Mouse (Mus musculus) intestine, embryonic 14.5 days (tissue): ENCODE results near the gene A830018L16Rik. TPM values are rescaled to one million over a fixed set of nuclear protein-coding genes. Genes with fewer than 3 reads are reported as not detected.
A peak's percentile ranks its signal among the peaks of the same experiment; 100 is the strongest.
"Not testable (repeated sequence)": the region's sequence is repeated elsewhere in the genome, so short reads cannot be mapped to it uniquely, and the experiment has no call there.

Experiments
- ATAC-seq: fragments of 200-750 bp; cut with Nextera tagmentation; replicated peaks from 2 replicates; pipeline ENCODE4 v1.8.0; 2017; ENCODE audit warnings: low read depth, moderate number of reproducible peaks, moderate TSS enrichment, moderate library complexity; ENCODE audit not compliant: low FRiP score, low TSS enrichment
- DNase-seq: peaks from one replicate; pipeline ENCODE4 v3.0.0-alpha.2; 2018; ENCODE audit warnings: low spot score
- H3K27ac ChIP-seq: fragments of 300-500 bp; sonication (generic); 2 replicates; pipeline ENCODE4 v1.5.1; 2014; ENCODE audit warnings: low read depth, mild to moderate bottlenecking, control low read depth
- H3K27me3 ChIP-seq: fragments of 300-500 bp; sonication (generic); replicated peaks from 2 replicates; pipeline ENCODE4 v1.6.1; 2014; ENCODE audit warnings: low read length, control low read depth; ENCODE audit not compliant: control insufficient read depth, insufficient read depth
- H3K36me3 ChIP-seq: fragments of 300-500 bp; sonication (generic); 2 replicates; pipeline ENCODE4 v1.6.1; 2014; ENCODE audit warnings: low read length, control low read depth; ENCODE audit not compliant: control insufficient read depth, insufficient read depth
- H3K4me1 ChIP-seq: fragments of 300-500 bp; sonication (generic); replicated peaks from 2 replicates; pipeline ENCODE4 v1.6.1; 2014; ENCODE audit warnings: low read length, control low read depth, mixed read lengths; ENCODE audit not compliant: control insufficient read depth, insufficient read depth
- H3K4me2 ChIP-seq: fragments of 300-500 bp; sonication (generic); 2 replicates; pipeline ENCODE4 v1.6.1; 2014; ENCODE audit warnings: low read length
- H3K4me3 ChIP-seq: fragments of 300-500 bp; sonication (generic); 2 replicates; pipeline ENCODE4 v1.5.1; 2014; ENCODE audit warnings: low read depth, low read length, control low read depth, mixed read lengths
- H3K9ac ChIP-seq: fragments of 300-500 bp; sonication (generic); 2 replicates; pipeline ENCODE4 v1.6.1; 2014; ENCODE audit warnings: mild to moderate bottlenecking, low read length
- H3K9me3 ChIP-seq: fragments of 300-500 bp; sonication (generic); 2 replicates; pipeline ENCODE4 v1.6.1; 2016; ENCODE audit warnings: low read length, control low read depth; ENCODE audit not compliant: control insufficient read depth
- WGBS: fragments of 180-500 bp; shearing (Covaris S2); extraction: QIAGEN DNeasy Blood & Tissue Kit; methylation state at CpG from one replicate; pipeline ENCODE4 v1.1.7; 2014; 5-methylcytosine and 5-hydroxymethylcytosine counted together
- polyA plus RNA-seq: library from polyadenylated mRNA; unstranded; fragments of >200 nt; fragmentation: Nextera tagmentation; extraction: Ambion mirVana; gene quantifications from 2 replicates; pipeline ENCODE4 v1.2.1, GENCODE M21; 2014

Gene A830018L16Rik
- polyA plus RNA-seq, 1 experiment from 2014 or later: 10.3 TPM

GRCm38 (mm10) chr1:11996297-11996878, 582.5 kb downstream of the A830018L16Rik start:
- 41% methylated on average over 2 of the region's 2 CpGs for WGBS
- ATAC-seq: no peak

GRCm38 (mm10) chr1:11997574-11997973, 583.7 kb downstream of the A830018L16Rik start:
- 63% methylated on average over 2 of the region's 2 CpGs for WGBS
- no peak for DNase-seq
- H3K4me1 ChIP-seq: peaks cover 7% of the 10 kb centered on the region; the same call in 1 of the 2 replicates
- no peaks in the 10 kb centered on the region for H3K9me3 ChIP-seq
- no peaks in the 10 kb centered on the region for H3K27me3 ChIP-seq
- no peak for ATAC-seq
- no peak overlapping the region for H3K27ac ChIP-seq
- H3K4me2 ChIP-seq: no peak overlapping the region
- H3K4me3 ChIP-seq: no peak overlapping the region
- no peak overlapping the region for H3K9ac ChIP-seq
- no peaks in the 10 kb centered on the region for H3K36me3 ChIP-seq

More at GRCm38 (mm10) chr1:11996297-11996878, 582.5 kb downstream of the A830018L16Rik start:
- H3K9me3 ChIP-seq: no peaks in the 10 kb centered on the region
- H3K4me2 ChIP-seq: no peak overlapping the region
- H3K27ac ChIP-seq: no peak overlapping the region
- no peak overlapping the region for H3K9ac ChIP-seq
- no peaks in the 10 kb centered on the region for H3K27me3 ChIP-seq
- H3K4me3 ChIP-seq: no peak overlapping the region
- no peak for DNase-seq
- H3K36me3 ChIP-seq: no peaks in the 10 kb centered on the region
- H3K4me1 ChIP-seq: peaks cover 7% of the 10 kb centered on the region; the same call in 1 of the 2 replicates

GRCm38 (mm10) chr1:12000557-12000956, 586.7 kb downstream of the A830018L16Rik start:
- Histone ChIP-seq H3K9ac (no peak overlapping the region), H3K4me3 (no peak overlapping the region), H3K9me3 (no peaks in the 10 kb centered on the region), H3K36me3 (no peaks in the 10 kb centered on the region), H3K4me2 (no peak overlapping the region), H3K4me1 (peaks cover 7% of the 10 kb centered on the region; the same call in 1 of the 2 replicates), H3K27ac (no peak overlapping the region), H3K27me3 (no peaks in the 10 kb centered on the region)
- 72% methylated on average over 4 of the region's 4 CpGs for WGBS
- ATAC-seq: no peak
- no peak for DNase-seq

GRCm38 (mm10) chr1:12008789-12009550, 595.1 kb downstream of the A830018L16Rik start:
- H3K27ac ChIP-seq: peak overlapping the region; percentile 61
- DNase-seq: no peak

GRCm38 (mm10) chr1:12009551-12009846, 595.6 kb downstream of the A830018L16Rik start:
- Histone ChIP-seq H3K4me1 (no peaks in the 10 kb centered on the region; the same call in 1 of the 2 replicates), H3K9ac (no peak overlapping the region), H3K9me3 (no peaks in the 10 kb centered on the region), H3K27ac (peak overlapping the region; percentile 59; the same call in 1 of the 2 replicates), H3K4me2 (no peak overlapping the region), H3K27me3 (no peaks in the 10 kb centered on the region), H3K4me3 (no peak overlapping the region), H3K36me3 (no peaks in the 10 kb centered on the region)
- peak; percentile 68; the same call in 1 of the 2 replicates for ATAC-seq
- no peak for DNase-seq

More at GRCm38 (mm10) chr1:12008789-12009550, 595.1 kb downstream of the A830018L16Rik start:
- Histone ChIP-seq H3K9ac (no peak overlapping the region), H3K4me2 (no peak overlapping the region), H3K4me1 (no peaks in the 10 kb centered on the region; the same call in 1 of the 2 replicates), H3K27me3 (no peaks in the 10 kb centered on the region), H3K36me3 (no peaks in the 10 kb centered on the region), H3K4me3 (no peak overlapping the region), H3K9me3 (no peaks in the 10 kb centered on the region)
- ATAC-seq: peak; percentile 79
- WGBS: 7% methylated on average over 2 of the region's 2 CpGs

- Histone ChIP-seq H3K9ac (no peak overlapping the region), H3K4me2 (no peak overlapping the region), H3K9me3 (no peaks in the 10 kb centered on the region), H3K4me1 (no peaks in the 10 kb centered on the region; the same call in 1 of the 2 replicates), H3K4me3 (no peak overlapping the region), H3K27ac (no peak overlapping the region), H3K36me3 (no peaks in the 10 kb centered on the region), H3K27me3 (no peaks in the 10 kb centered on the region)
- 84% methylated on average over 1 of the region's 1 CpGs for WGBS
- DNase-seq (no peak), ATAC-seq (no peak)
Measured at GRCm38 (mm10) chr1:12010607-12011006, 596.7 kb downstream of the A830018L16Rik start.

- DNase-seq, H3K36me3 ChIP-seq, ATAC-seq, H3K4me1 ChIP-seq, H3K27ac ChIP-seq, H3K27me3 ChIP-seq, H3K9ac ChIP-seq, H3K4me3 ChIP-seq, H3K4me2 ChIP-seq, H3K9me3 ChIP-seq: not testable (repeated sequence)
- WGBS: 80% methylated on average over 5 of the region's 5 CpGs
Measured at GRCm38 (mm10) chr1:12020646-12021045, 606.7 kb downstream of the A830018L16Rik start.
